ENCODE assay signal across 9 mouse cellular contexts in the genomic region with DNA sequence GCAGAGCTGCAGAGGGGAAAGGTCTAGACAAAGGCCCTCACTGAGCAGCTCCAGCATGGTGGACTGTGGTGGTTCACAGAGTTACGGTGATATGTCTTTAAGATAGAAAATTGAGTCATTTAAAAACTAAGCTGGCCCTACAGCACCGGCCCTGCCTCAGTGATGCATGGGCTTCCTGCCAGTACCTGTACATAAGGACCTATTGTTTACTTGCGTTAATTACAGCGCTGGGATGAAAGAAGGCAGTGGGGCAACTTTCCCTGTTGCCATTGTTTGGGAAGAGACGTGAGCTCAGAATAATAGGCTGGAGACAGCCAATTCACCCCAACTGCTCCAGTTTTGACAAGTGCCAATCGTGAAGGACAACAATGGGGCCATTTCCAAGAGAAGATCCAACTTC. TPM values are rescaled to one million over a fixed set of nuclear protein-coding genes. Genes with fewer than 3 reads are reported as not detected.
DNase-seq lines count a peak whose midpoint lies in the region; ATAC-seq lines count a peak whose summit lies in the region.
"Had no signal": no experiment of that assay in that cellular context is flagged by ENCODE, and none has a peak within 500 bp of the region (broad histone marks: within the 10 kb centered on the region; RNA-seq: fewer than 3 reads in every experiment).

No protein-coding gene starts in this region.

- H3K27me3 ChIP-seq in forebrain, embryonic 10.5 days (ENCODE audit: poor library complexity, severe bottlenecking) = no peaks in the 10 kb centered on the region
- H3K27me3 ChIP-seq in forebrain, embryonic 16.5 days (replicated peaks; ENCODE audit: control insufficient read depth, insufficient read depth, low read length) = no peaks in the 10 kb centered on the region
- H3K27me3 ChIP-seq in lung, embryonic 16.5 days (ENCODE audit: control insufficient read depth, insufficient read depth, low read depth, low read length) = no peaks in the 10 kb centered on the region
- no peaks in the 10 kb centered on the region for H3K27me3 ChIP-seq in forebrain, embryonic 13.5 days
- no peaks in the 10 kb centered on the region for H3K27me3 ChIP-seq in stomach, embryonic 15.5 days (replicated peaks)
- H3K27me3 ChIP-seq: limb, embryonic 13.5 days had no signal

- H3K27ac ChIP-seq in forebrain, embryonic 10.5 days = peak overlapping the region; percentile 32
- no peak overlapping the region for H3K27ac ChIP-seq in forebrain, embryonic 16.5 days (ENCODE audit: low read length)
- peak overlapping the region; percentile 68 for H3K27ac ChIP-seq in lung, embryonic 16.5 days (ENCODE audit: low read length)
- H3K27ac ChIP-seq in forebrain, embryonic 13.5 days = peak overlapping the region; percentile 72
- H3K27ac ChIP-seq in stomach, embryonic 15.5 days = peak overlapping the region; percentile 37
- H3K27ac ChIP-seq: limb, embryonic 13.5 days had no signal

- peaks cover 74% of the 10 kb centered on the region for H3K4me1 ChIP-seq in forebrain, embryonic 10.5 days
- H3K4me1 ChIP-seq in forebrain, embryonic 16.5 days (replicated peaks; ENCODE audit: control insufficient read depth, insufficient read depth, low read length) = peaks cover 35% of the 10 kb centered on the region
- peaks cover 23% of the 10 kb centered on the region for H3K4me1 ChIP-seq in lung, embryonic 16.5 days (replicated peaks; ENCODE audit: control insufficient read depth, insufficient read depth, low read length)
- peaks cover 58% of the 10 kb centered on the region for H3K4me1 ChIP-seq in forebrain, embryonic 13.5 days
- H3K4me1 ChIP-seq in stomach, embryonic 15.5 days = peaks cover 22% of the 10 kb centered on the region; the same call in 1 of the 2 replicates

- no peaks in the 10 kb centered on the region for H3K9me3 ChIP-seq in forebrain, embryonic 10.5 days
- no peaks in the 10 kb centered on the region for H3K9me3 ChIP-seq in forebrain, embryonic 16.5 days (ENCODE audit: control insufficient read depth, low read length)
- H3K9me3 ChIP-seq in lung, embryonic 16.5 days (ENCODE audit: control insufficient read depth, low read length) = no peaks in the 10 kb centered on the region
- H3K9me3 ChIP-seq in forebrain, embryonic 13.5 days (replicated peaks) = no peaks in the 10 kb centered on the region
- no peaks in the 10 kb centered on the region for H3K9me3 ChIP-seq in stomach, embryonic 15.5 days
- H3K9me3 ChIP-seq: limb, embryonic 13.5 days had no signal

- peak; percentile 34 for DNase-seq in forebrain, embryonic 10.5 days (ENCODE audit: extremely low spot score, low spot score)
- no peak for DNase-seq in lung, postnatal 25 days (ENCODE audit: low spot score)
- DNase-seq in frontal cortex, postnatal 36 days (ENCODE audit: low spot score in 2 of 2) = no peak
- no peak for DNase-seq in layer of hippocampus, postnatal 36 days

- ATAC-seq in forebrain, embryonic 16.5 days = no peak
- no peak; the same call in 1 of the 2 replicates for ATAC-seq in lung, embryonic 16.5 days (ENCODE audit: low read depth)
- ATAC-seq in forebrain, embryonic 13.5 days = 0 out of 2 replicates have a peak, but pooled peaks have one; percentile 13
- ATAC-seq in stomach, embryonic 15.5 days (ENCODE audit: insufficient read depth, low FRiP score, low read depth) = no peak

- 18% methylated on average over 6 of the region's 6 CpGs for WGBS in forebrain, embryonic 10.5 days
- WGBS in forebrain, embryonic 16.5 days = 9% methylated on average over 6 of the region's 6 CpGs
- 52% methylated on average over 6 of the region's 6 CpGs for WGBS in lung, embryonic 16.5 days
- WGBS in forebrain, embryonic 13.5 days = 15% methylated on average over 6 of the region's 6 CpGs
- 60% methylated on average over 6 of the region's 6 CpGs for WGBS in stomach, embryonic 15.5 days

- H3K36me3 ChIP-seq in forebrain, embryonic 10.5 days (replicated peaks) = peaks cover 8% of the 10 kb centered on the region
- no peaks in the 10 kb centered on the region for H3K36me3 ChIP-seq in forebrain, embryonic 16.5 days (ENCODE audit: control insufficient read depth, insufficient read depth)
- H3K36me3 ChIP-seq in lung, embryonic 16.5 days (ENCODE audit: control insufficient read depth, insufficient read depth, low read length) = no peaks in the 10 kb centered on the region
- H3K36me3 ChIP-seq in forebrain, embryonic 13.5 days (ENCODE audit: poor library complexity, severe bottlenecking) = no peaks in the 10 kb centered on the region
- H3K36me3 ChIP-seq in stomach, embryonic 15.5 days = no peaks in the 10 kb centered on the region

- H3K9ac ChIP-seq in forebrain, embryonic 16.5 days (replicated peaks; ENCODE audit: low read depth, low read length) = no peak overlapping the region
- no peak overlapping the region for H3K9ac ChIP-seq in lung, embryonic 16.5 days (ENCODE audit: low read length)
- no peak overlapping the region for H3K9ac ChIP-seq in forebrain, embryonic 13.5 days
- H3K9ac ChIP-seq in stomach, embryonic 15.5 days = no peak overlapping the region
- H3K9ac ChIP-seq: limb, embryonic 13.5 days had no signal

- no peak overlapping the region for H3K4me2 ChIP-seq in forebrain, embryonic 16.5 days (ENCODE audit: low read length)
- H3K4me2 ChIP-seq in lung, embryonic 16.5 days (ENCODE audit: low read depth, low read length) = no peak overlapping the region
- no peak overlapping the region for H3K4me2 ChIP-seq in forebrain, embryonic 13.5 days
- H3K4me2 ChIP-seq in stomach, embryonic 15.5 days = no peak overlapping the region

- no peak overlapping the region for H3K4me3 ChIP-seq in forebrain, embryonic 10.5 days
- no peak overlapping the region for H3K4me3 ChIP-seq in forebrain, embryonic 16.5 days (replicated peaks; ENCODE audit: low read length)
- no peak overlapping the region for H3K4me3 ChIP-seq in lung, embryonic 16.5 days (ENCODE audit: low read length)
- no peak overlapping the region for H3K4me3 ChIP-seq in forebrain, embryonic 13.5 days
- no peak overlapping the region for H3K4me3 ChIP-seq in stomach, embryonic 15.5 days (replicated peaks)

RNA-seq across cellular contexts. Expression of a gene that starts 3.4 kb away (rescaled TPM):
- polyA plus RNA-seq in forebrain, embryonic 10.5 days (2016; fragmentation: Nextera tagmentation; extraction: Ambion mirVana) = 647 and 664 TPM in 2 replicates
- 611 and 637 TPM in 2 replicates for polyA plus RNA-seq in forebrain, embryonic 16.5 days (2015; fragmentation: Nextera tagmentation; extraction: Ambion mirVana)
- 523 and 564 TPM in 2 replicates for polyA plus RNA-seq in lung, embryonic 16.5 days (2015; fragmentation: Nextera tagmentation; extraction: Ambion mirVana)
- polyA plus RNA-seq in forebrain, embryonic 13.5 days (2015; fragmentation: Nextera tagmentation; extraction: Ambion mirVana) = 645 and 673 TPM in 2 replicates
- 502 and 547 TPM in 2 replicates for polyA plus RNA-seq in stomach, embryonic 15.5 days (2015; fragmentation: Nextera tagmentation; extraction: Ambion mirVana)
- total RNA-seq in layer of hippocampus, postnatal 36 days (2021) = 100 to 1,000 TPM; 576 to 592 TPM
